Mouse (Mus musculus): ENCODE data around the gene Pstpip1. TPM values are rescaled to one million over a fixed set of nuclear protein-coding genes. Genes with fewer than 3 reads are reported as not detected.

The Pstpip1 gene
- polyA plus RNA-seq, 1 experiment from 2014 or later = 0.54 TPM

- H3K9me3 ChIP-seq = no peaks in the 10 kb centered on the region
- WGBS = 75% methylated on average over 7 of the region's 7 CpGs
- H3K4me1 ChIP-seq = peaks cover 13% of the 10 kb centered on the region
- no peak overlapping the region for H3K9ac ChIP-seq
- H3K27ac ChIP-seq = peak overlapping the region; percentile 13; the same call in 1 of the 2 replicates
- no peak overlapping the region for H3K4me2 ChIP-seq
- no peak for ATAC-seq (ENCODE audit: low FRiP score)
- no peak overlapping the region for H3K4me3 ChIP-seq (replicated peaks)
- peaks cover 26% of the 10 kb centered on the region for H3K36me3 ChIP-seq (replicated peaks)
- H3K27me3 ChIP-seq = no peaks in the 10 kb centered on the region
Observed at GRCm38 (mm10) chr9:56075901-56076620, 13.7 kb upstream of the Pstpip1 start.

- no peak overlapping the region for H3K9ac ChIP-seq
- H3K36me3 ChIP-seq (replicated peaks) = peaks cover 22% of the 10 kb centered on the region
- H3K4me2 ChIP-seq = no peak overlapping the region
- H3K27me3 ChIP-seq = no peaks in the 10 kb centered on the region
- 86% methylated on average over 5 of the region's 5 CpGs for WGBS
- ATAC-seq (ENCODE audit: low FRiP score) = no peak
- H3K27ac ChIP-seq = no peak overlapping the region
- H3K4me1 ChIP-seq = peaks cover 13% of the 10 kb centered on the region
- no peaks in the 10 kb centered on the region for H3K9me3 ChIP-seq
- no peak overlapping the region for H3K4me3 ChIP-seq (replicated peaks)
Observed at GRCm38 (mm10) chr9:56079587-56079986, 10.2 kb upstream of the Pstpip1 start.

GRCm38 (mm10) chr9:56086524-56086923 lies 3.2 kb upstream of the Pstpip1 start:
- WGBS = 95% methylated on average over 5 of the region's 5 CpGs

GRCm38 (mm10) chr9:56090546-56091225 lies 924 bp downstream of the Pstpip1 start:
- no peak for ATAC-seq (ENCODE audit: low FRiP score)
- H3K27ac ChIP-seq = no peak overlapping the region
- H3K4me2 ChIP-seq = 0 out of 2 replicates have a peak overlapping the region, but pooled peaks have one; percentile 25
- peaks cover 7% of the 10 kb centered on the region for H3K4me1 ChIP-seq
- WGBS = 81% methylated on average over 5 of the region's 5 CpGs
- no peak overlapping the region for H3K9ac ChIP-seq
- no peaks in the 10 kb centered on the region for H3K36me3 ChIP-seq (replicated peaks)
- H3K9me3 ChIP-seq = no peaks in the 10 kb centered on the region
- H3K4me3 ChIP-seq (replicated peaks) = no peak overlapping the region
- H3K27me3 ChIP-seq = no peaks in the 10 kb centered on the region

More at GRCm38 (mm10) chr9:56086524-56086923, 3.2 kb upstream of the Pstpip1 start:
- no peak overlapping the region for H3K4me3 ChIP-seq (replicated peaks)
- peaks cover 7% of the 10 kb centered on the region for H3K4me1 ChIP-seq
- no peak overlapping the region for H3K4me2 ChIP-seq
- H3K27ac ChIP-seq = no peak overlapping the region
- no peak overlapping the region for H3K9ac ChIP-seq
- ATAC-seq (ENCODE audit: low FRiP score) = no peak
- H3K36me3 ChIP-seq (replicated peaks) = 0 out of 2 replicates have a peak, but pooled peaks cover 4% of the 10 kb centered on the region
- no peaks in the 10 kb centered on the region for H3K27me3 ChIP-seq
- no peaks in the 10 kb centered on the region for H3K9me3 ChIP-seq

GRCm38 (mm10) chr9:56092102-56092501 lies 2.3 kb downstream of the Pstpip1 start:
- peaks cover 7% of the 10 kb centered on the region for H3K4me1 ChIP-seq
- no peaks in the 10 kb centered on the region for H3K36me3 ChIP-seq (replicated peaks)
- H3K27me3 ChIP-seq = no peaks in the 10 kb centered on the region
- no peak for ATAC-seq (ENCODE audit: low FRiP score)
- H3K4me3 ChIP-seq (replicated peaks) = no peak overlapping the region
- H3K27ac ChIP-seq = no peak overlapping the region
- 48% methylated on average over 2 of the region's 2 CpGs for WGBS
- no peak overlapping the region for H3K4me2 ChIP-seq
- H3K9me3 ChIP-seq = no peaks in the 10 kb centered on the region
- no peak overlapping the region for H3K9ac ChIP-seq

- WGBS = 93% methylated on average over 4 of the region's 4 CpGs
Observed at GRCm38 (mm10) chr9:56097584-56098298, 8.0 kb downstream of the Pstpip1 start.

GRCm38 (mm10) chr9:56100041-56100522 lies 10.3 kb downstream of the Pstpip1 start:
- Histone ChIP-seq H3K4me3 (replicated peaks) (no peak overlapping the region), H3K9ac (no peak overlapping the region), H3K9me3 (no peaks in the 10 kb centered on the region), H3K27me3 (no peaks in the 10 kb centered on the region), H3K36me3 (replicated peaks) (no peaks in the 10 kb centered on the region), H3K27ac (no peak overlapping the region), H3K4me1 (no peaks in the 10 kb centered on the region), H3K4me2 (no peak overlapping the region)
- ATAC-seq (ENCODE audit: low FRiP score) = no peak
- 83% methylated on average over 7 of the region's 7 CpGs for WGBS

More at GRCm38 (mm10) chr9:56097584-56098298, 8.0 kb downstream of the Pstpip1 start:
- ATAC-seq (ENCODE audit: low FRiP score) = no peak
- Histone ChIP-seq H3K27me3 (no peaks in the 10 kb centered on the region), H3K9me3 (no peaks in the 10 kb centered on the region), H3K4me2 (no peak overlapping the region), H3K27ac (no peak overlapping the region), H3K4me3 (replicated peaks) (no peak overlapping the region), H3K9ac (no peak overlapping the region), H3K4me1 (no peaks in the 10 kb centered on the region), H3K36me3 (replicated peaks) (no peaks in the 10 kb centered on the region)

GRCm38 (mm10) chr9:56101022-56101421 lies 11.3 kb downstream of the Pstpip1 start:
- Histone ChIP-seq H3K27me3 (no peaks in the 10 kb centered on the region), H3K36me3 (replicated peaks) (no peaks in the 10 kb centered on the region), H3K27ac (no peak overlapping the region), H3K9me3 (no peaks in the 10 kb centered on the region), H3K9ac (no peak overlapping the region), H3K4me1 (no peaks in the 10 kb centered on the region), H3K4me3 (replicated peaks) (no peak overlapping the region), H3K4me2 (no peak overlapping the region)
- WGBS = 80% methylated on average over 4 of the region's 4 CpGs
- no peak for ATAC-seq (ENCODE audit: low FRiP score)

GRCm38 (mm10) chr9:56104921-56105320 lies 15.2 kb downstream of the Pstpip1 start:
- no peaks in the 10 kb centered on the region for H3K36me3 ChIP-seq (replicated peaks)
- H3K4me1 ChIP-seq = no peaks in the 10 kb centered on the region
- H3K4me3 ChIP-seq (replicated peaks) = no peak overlapping the region
- 84% methylated on average over 7 of the region's 7 CpGs for WGBS
- no peaks in the 10 kb centered on the region for H3K27me3 ChIP-seq
- H3K9ac ChIP-seq = no peak overlapping the region
- no peak overlapping the region for H3K4me2 ChIP-seq
- ATAC-seq (ENCODE audit: low FRiP score) = no peak
- H3K27ac ChIP-seq = no peak overlapping the region
- H3K9me3 ChIP-seq = no peaks in the 10 kb centered on the region

GRCm38 (mm10) chr9:56106274-56107072 lies 16.7 kb downstream of the Pstpip1 start:
- no peaks in the 10 kb centered on the region for H3K36me3 ChIP-seq (replicated peaks)
- no peak overlapping the region for H3K4me2 ChIP-seq
- H3K9ac ChIP-seq = no peak overlapping the region
- no peak for ATAC-seq (ENCODE audit: low FRiP score)
- no peak overlapping the region for H3K27ac ChIP-seq
- no peak overlapping the region for H3K4me3 ChIP-seq (replicated peaks)
- no peaks in the 10 kb centered on the region for H3K4me1 ChIP-seq
- 60% methylated on average over 6 of the region's 6 CpGs for WGBS
- no peaks in the 10 kb centered on the region for H3K27me3 ChIP-seq
- H3K9me3 ChIP-seq = no peaks in the 10 kb centered on the region

- no peaks in the 10 kb centered on the region for H3K27me3 ChIP-seq
- no peaks in the 10 kb centered on the region for H3K9me3 ChIP-seq
- H3K27ac ChIP-seq = no peak overlapping the region
- no peak overlapping the region for H3K9ac ChIP-seq
- WGBS = 75% methylated on average over 6 of the region's 6 CpGs
- no peak overlapping the region for H3K4me3 ChIP-seq (replicated peaks)
- H3K36me3 ChIP-seq (replicated peaks) = no peaks in the 10 kb centered on the region
- no peaks in the 10 kb centered on the region for H3K4me1 ChIP-seq
- no peak overlapping the region for H3K4me2 ChIP-seq
- ATAC-seq (ENCODE audit: low FRiP score) = no peak
Observed at GRCm38 (mm10) chr9:56107527-56107926, 17.8 kb downstream of the Pstpip1 start.

GRCm38 (mm10) chr9:56108174-56108573 lies 18.4 kb downstream of the Pstpip1 start:
- H3K4me3 ChIP-seq (replicated peaks) = no peak overlapping the region
- ATAC-seq (ENCODE audit: low FRiP score) = no peak
- no peaks in the 10 kb centered on the region for H3K4me1 ChIP-seq
- H3K36me3 ChIP-seq (replicated peaks) = no peaks in the 10 kb centered on the region
- no peaks in the 10 kb centered on the region for H3K9me3 ChIP-seq
- no peak overlapping the region for H3K9ac ChIP-seq
- WGBS = 81% methylated on average over 5 of the region's 5 CpGs
- H3K27ac ChIP-seq = no peak overlapping the region
- H3K27me3 ChIP-seq = no peaks in the 10 kb centered on the region
- H3K4me2 ChIP-seq = no peak overlapping the region
